Mouse (Mus musculus) right cerebral cortex, postnatal 14 days (tissue): ENCODE data around the gene H2-Ob.
A peak's percentile ranks its signal among the peaks of the same experiment; 100 is the strongest.

Experiments used
- DNase-seq: peaks from one replicate; pipeline ENCODE4 v3.0.0; 2022

H2-Ob gene

GRCm38 (mm10) chr17:34287648-34288047 lies 48.9 kb downstream of the H2-Ob start, which contains the start of gene H2-Aa:
Gene H2-Aa, minus strand, starts transcription at chr17:34287823.
- peak; percentile 27 for DNase-seq

GRCm38 (mm10) chr17:34288131-34288530 lies 49.4 kb downstream of the H2-Ob start:
- no peak for DNase-seq

GRCm38 (mm10) chr17:34291609-34292008 lies 52.9 kb downstream of the H2-Ob start:
- peak; percentile 84 for DNase-seq

- DNase-seq, result no peak
These were observed 53.9 kb downstream of the H2-Ob start for GRCm38 (mm10) chr17:34292570-34292969.

GRCm38 (mm10) chr17:34293533-34293932 lies 54.8 kb downstream of the H2-Ob start:
- DNase-seq, result no peak

GRCm38 (mm10) chr17:34294249-34294648 lies 55.5 kb downstream of the H2-Ob start:
- no peak for DNase-seq

- DNase-seq, result no peak
These were observed 56.6 kb downstream of the H2-Ob start for GRCm38 (mm10) chr17:34295307-34295706.

GRCm38 (mm10) chr17:34295891-34296794 lies 57.4 kb downstream of the H2-Ob start:
- DNase-seq, result no peak

GRCm38 (mm10) chr17:34299356-34299755 lies 60.7 kb downstream of the H2-Ob start:
- no peak for DNase-seq

GRCm38 (mm10) chr17:34300071-34300470 lies 61.4 kb downstream of the H2-Ob start:
- DNase-seq, result no peak

- DNase-seq, result no peak
These were observed 62.2 kb downstream of the H2-Ob start for GRCm38 (mm10) chr17:34300691-34301566.

- no peak for DNase-seq
These were observed 63.0 kb downstream of the H2-Ob start for GRCm38 (mm10) chr17:34301670-34302190.

- no peak for DNase-seq
These were observed 65.1 kb downstream of the H2-Ob start for GRCm38 (mm10) chr17:34303789-34304188.
